Mouse (Mus musculus): Measurements from ENCODE around the gene Sorcs2.

The Sorcs2 gene

DNA sequence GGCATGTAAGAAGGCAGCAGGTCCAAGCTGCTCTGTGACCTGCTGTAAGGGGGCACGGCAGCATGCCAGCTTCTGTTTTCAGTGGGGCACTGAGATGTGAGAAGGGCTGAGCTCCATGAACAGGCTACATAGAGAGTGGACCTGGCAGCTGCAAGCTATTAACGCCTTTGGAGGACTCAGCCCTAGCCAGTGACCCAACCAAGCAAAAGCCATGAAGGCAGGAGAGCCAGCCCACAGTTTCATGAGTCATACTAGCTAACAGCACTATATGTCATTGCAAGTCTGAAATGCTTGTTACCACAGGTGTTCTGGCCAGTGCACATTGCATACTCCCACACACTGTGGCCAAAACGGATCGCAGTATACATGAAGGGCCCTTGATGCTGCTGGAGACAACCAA lies 41.3 kb downstream of the Sorcs2 start:
- DNase-seq = no peak

DNA sequence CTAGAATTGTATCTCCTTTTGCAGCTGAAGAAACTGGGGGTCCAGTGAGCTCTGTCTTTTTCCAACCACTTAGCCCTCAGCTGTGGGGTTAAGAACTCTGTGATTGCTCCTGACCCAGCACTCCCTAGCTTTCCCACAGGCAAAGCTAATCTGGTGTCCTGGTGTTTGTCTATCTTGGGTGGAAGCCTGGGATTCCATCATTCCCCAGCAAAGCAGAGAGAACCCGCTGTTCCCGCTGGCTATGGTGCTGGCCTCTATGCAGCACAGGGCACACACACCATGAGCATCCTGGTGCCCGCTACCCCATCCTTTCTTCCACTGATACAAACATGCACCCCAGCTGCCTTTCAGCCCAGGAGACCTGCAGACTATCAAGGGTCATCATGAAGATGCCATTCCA lies 42.3 kb downstream of the Sorcs2 start:
- no peak for DNase-seq

DNA sequence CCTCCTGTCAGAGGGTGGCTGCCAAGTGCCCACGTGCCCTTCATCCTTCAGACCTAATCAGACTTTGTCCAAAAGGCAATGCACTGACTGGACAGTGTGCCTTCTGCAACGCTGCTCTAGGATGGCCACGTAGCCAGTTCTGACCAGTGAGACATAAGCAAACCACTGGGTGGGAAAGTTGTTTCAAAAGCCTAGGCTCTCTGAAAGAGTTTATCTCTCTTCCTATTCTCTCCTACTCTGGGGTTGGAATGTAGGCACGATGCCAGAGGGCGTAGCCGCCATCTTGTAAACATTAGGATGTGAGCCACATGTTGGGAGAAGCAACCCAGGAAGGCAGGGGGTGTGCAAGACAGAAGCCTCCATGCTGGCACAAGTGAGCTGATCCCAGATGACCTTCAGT lies 44.3 kb downstream of the Sorcs2 start:
- no peak for DNase-seq

DNA sequence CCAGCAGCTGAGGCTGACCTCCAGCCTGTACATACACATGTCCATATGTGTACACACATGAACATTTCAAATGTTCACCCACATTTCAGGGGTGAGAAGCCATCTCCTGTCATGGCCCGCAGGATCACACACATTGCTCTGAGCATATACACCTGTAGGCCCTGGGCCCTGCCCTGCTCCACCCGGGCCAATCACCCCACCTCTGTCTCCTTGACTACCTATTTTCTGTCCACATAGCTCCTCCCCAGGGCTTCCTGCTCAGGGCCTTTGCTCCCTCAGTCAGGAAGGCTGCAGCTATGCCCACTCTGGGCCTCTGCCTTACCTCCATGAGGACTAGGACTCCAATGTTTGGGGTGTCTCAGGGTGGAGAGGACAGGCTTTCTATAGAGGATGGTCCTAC lies 44.7 kb downstream of the Sorcs2 start:
- no peak for DNase-seq

DNA sequence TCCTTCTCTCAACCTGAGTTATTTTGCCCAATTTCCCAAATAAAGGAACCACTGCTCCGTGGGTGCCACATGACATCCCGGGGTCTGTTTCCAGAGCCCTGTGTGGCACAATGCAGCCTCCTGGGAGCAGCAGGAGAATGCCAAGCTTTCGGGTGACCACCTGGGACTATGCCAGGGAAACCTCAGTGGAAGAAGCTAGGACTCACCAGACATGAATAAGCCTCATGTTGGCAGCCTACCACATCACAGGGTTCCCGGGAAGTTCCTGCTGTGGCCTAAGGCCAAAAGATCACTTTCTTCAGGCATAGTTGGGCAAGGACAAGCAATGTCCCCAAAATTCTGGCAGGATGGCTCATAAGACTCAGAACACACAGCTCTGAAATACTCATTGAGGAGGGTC lies 51.2 kb downstream of the Sorcs2 start:
- no peak for DNase-seq

DNA sequence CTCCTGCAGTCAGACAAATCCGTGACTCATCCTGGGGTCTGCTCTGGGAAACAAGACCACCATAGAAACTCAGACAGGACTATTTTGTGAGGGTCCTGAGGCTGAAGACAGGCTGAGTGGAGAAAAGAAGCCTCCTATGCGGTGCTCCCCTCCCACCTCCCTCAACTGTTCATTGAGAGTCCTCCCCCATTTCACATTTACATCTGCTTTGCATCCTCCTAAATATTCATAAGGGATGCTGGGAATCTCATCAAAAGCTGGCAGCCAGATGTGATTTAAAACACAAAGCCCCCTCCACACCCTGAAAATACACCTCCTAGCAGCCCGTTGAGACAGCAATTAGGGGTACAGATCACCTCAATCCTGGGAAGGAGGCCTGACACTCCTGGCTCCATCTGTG lies 58.7 kb downstream of the Sorcs2 start:
- DNase-seq = no peak

DNA sequence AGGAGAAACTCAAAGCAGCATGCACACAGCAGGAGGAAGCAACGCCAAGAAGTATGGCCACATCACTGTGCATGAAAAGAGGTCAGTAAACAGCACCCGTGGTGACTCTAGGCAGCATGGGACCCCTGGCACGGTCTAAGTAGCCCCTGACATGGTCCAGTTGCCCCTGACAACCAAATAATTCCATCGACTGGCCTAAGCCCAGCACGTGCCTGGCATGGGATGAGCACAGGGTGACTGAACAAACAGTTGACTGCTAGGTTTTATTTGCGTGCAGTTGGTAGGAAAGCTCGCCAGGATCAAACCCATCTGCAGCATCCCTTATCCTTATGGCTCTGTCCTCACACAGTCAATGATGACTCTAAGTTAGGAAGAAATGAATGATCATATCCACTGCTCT lies 61.7 kb downstream of the Sorcs2 start:
- no peak for DNase-seq

DNA sequence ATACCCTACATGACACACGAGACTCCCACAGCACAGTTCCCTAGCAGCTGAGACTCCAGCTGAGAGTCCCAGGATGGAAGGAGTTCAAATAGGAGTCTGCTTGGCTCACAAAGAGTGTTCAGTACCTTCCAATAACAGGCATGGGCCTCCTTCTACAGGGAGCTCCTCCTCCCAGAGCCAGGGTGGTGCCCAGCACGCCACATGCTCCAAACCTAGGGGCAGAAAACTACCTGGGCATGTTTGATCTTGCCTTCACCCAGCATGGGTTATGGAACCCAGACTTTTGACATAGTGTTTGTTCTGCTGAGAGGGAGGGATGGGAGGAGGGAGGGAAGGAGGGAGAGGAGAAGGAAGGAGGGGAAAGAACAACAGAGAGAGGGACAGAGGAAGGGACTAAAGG lies 62.3 kb downstream of the Sorcs2 start:
- no peak for DNase-seq

DNA sequence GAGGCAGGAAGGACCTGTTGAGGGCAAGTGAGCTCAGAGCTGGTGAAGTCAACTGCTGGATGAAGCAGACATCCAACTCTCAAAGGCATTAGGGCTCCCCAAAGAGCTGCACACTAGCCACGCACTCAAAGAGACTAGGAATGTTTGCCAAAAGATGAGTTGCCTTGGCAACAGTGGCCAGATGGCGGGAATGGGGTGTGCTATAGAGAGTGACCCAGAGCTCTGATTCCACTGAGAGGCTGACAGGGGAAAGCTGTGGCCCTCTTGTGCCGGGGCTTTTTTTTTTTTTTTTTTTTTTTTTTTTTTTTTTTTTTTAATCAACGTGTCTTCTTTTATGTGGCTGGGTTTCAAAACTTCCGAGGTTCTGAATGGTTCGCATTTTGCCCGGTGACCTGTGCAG lies 63.7 kb downstream of the Sorcs2 start:
- no peak for DNase-seq

DNA sequence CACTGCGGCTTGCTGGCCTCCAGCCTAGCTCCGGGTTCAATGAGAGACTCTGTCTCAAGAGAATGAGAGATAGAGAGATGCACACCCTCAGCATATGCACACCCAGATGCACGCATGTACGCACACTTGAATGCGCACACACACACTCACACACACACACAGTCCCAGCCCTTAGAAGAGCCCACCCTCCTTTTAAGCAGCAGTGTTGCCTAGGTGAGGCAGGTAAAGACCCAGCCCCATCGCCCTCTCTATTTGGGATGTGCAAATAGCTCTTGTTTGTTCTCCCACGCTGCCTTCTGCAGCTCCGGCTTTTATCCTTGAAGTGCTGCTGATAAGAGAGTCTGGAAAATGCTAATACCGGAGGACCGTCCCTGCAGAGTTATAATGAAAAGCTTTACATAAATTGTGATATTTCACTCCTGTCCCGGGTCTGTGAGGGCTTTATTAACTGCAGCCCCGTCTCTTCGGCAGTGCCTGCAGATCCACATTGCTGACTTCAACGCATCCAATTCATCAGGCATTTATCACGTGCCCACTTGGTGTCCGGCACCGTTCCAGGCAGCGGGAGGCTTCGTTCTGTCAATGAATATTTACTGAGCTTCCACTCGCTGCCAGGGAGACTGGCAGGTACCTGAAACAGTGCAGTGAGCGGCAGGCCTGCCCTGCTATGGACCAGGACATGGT lies 67.3 kb downstream of the Sorcs2 start:
- DNase-seq = peak; percentile 20 to 23

DNA sequence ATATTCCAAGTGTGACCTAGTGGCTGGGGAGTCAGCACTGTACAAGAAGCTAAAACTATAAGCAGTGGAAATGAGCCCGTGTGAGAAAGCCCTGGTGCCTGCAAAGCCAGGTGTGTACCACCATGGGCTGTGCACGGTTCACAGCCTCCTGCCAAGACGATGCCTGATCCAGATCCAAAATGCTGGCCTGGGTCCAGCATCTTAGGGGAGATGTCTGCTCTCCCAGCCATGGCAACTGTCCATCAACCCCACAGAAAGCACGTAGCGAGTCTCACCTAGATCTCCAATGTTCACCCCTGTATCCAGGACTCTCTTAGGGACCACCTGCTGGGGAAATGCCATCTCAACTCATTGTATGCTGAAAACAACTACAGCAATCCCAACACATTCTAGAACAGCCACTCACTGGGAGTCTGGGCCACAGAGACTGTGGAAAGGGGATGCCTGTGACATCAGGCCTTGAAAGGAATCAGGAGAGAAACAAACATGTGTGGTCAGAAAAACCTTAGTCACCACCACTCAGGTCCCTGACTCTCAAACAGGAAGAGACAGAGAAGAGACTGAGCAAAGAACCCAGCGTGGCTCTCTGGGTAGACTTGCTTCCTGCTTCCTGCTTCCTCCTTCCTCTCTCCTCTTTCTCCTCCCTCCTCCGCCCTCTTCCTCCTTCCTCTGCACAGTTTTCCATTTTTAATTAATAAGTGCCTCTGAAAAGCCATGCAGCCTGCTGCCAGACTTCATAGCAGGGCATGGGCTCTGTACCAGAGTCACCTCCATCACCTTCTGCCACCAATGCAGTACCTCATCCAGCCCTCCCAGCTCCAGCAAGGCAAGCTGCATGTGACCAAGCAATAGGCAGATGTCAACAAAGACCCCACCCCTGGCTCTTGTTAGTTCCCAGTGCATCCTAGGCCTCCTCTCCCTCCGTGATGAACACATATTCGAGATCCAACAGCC lies 71.6 kb downstream of the Sorcs2 start:
- no peak for DNase-seq

DNA sequence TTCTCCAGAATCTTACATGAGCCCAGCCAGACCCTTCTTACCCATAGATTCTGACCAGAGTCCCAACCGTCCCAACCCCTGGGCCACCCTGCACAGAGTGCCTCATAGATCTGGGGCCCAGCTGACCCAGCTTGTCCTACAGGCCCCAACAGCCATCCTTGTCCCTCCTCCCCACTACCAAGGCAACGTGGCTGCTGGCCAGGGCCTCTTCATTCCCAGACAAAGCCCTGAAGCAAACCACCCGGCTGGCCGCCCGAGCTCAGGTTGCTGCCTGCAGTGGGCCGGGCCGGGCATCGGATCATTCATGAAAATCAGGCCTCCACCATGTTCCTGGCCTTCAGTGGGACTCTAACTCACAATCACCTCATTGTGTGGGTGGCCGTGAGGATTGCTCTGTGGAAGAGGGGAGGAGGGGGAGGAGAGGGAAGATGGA lies 73.8 kb downstream of the Sorcs2 start:
- DNase-seq = peak; percentile 13 to 26

DNA sequence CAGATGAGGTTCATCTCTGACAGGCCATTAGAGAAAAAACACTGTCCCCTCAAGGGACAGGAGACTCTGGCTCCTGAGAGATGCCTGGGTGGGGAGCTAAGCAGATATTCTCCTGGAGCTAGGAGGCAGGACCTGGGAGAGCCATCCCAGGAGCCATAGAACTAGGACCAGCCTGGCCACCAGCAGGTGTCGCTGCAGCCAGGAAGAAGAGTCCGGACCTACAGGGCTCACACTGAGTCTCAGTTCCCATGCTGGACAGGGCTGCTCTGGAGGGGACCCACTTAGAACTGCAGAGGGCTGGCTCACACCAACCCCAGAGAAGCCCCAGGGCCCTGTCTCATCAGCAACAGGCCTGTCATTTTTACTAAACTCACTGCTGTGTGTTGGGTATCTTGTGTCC lies 74.4 kb downstream of the Sorcs2 start:
- DNase-seq = peak; percentile 36 to 48

DNA sequence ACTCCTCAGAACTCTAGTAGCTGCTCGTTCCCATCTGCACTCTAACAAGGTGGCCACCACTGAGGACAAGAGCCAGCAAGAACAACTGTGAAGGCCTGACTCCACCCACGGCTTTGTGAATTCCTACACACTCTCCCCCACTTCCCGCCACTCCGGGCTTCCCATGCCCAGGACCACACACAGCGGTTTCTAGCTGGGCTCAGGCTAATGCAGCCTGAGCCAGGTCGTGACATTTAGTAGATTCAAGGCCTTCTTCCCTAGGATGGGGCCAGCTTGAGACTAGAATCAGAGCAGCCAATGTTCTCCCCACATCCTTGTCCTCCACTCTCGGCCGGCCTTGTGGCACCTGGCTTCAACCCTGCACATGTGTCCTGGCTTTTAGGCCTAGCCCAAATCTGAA lies 76.4 kb downstream of the Sorcs2 start:
- DNase-seq = no peak

DNA sequence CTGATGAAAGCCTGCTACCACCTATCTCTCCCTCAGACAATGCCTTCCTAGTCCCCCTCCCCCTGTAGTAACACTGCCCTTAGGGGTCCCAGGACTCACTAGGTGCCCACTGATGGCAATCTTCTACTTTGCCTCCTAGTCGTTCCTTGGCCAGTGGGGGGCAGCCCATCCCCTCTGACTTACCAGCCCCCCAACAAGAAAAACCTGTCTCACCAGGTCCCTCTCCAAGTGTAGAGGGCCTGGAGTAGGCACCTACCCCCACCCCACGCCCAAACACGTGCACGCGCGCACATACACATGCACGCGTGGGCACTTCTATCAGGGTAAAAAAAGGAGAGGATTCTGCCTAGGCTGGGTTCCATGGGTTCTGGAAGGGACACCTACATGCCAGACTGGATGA lies 77.3 kb downstream of the Sorcs2 start:
- no peak for DNase-seq

DNA sequence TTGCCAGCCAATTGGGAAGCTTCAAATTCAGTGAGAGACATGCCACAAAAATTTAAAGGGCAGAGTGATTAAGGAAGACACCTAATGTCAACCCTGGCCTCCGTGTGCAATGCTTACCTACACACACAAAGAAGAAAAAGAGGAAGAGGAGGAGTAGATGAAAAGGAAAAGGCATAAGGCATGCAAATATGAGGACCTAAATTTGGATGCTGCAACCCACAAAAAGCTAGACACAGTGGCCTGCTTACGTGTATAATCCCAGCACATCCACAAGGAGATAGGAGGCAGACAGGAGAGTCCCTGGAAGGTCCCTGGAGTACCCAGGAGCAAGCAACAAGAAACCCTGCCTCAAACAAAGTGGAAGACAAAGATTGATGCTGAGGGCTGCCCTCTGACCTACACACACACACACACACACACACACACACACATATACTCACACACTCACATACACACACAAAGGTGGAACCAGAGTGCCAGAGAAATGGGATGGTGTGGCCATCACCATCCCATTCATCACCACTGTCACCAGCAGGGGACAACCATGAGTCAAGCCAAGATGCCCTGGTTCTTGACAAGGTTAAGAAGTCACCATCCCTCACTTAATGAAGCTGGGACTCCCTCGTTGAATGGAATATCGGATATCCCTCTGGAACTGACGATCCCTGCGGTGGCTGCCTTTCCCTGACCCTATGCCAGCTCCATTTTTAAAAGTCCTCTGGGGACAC lies 80.1 kb downstream of the Sorcs2 start:
- DNase-seq = no peak

DNA sequence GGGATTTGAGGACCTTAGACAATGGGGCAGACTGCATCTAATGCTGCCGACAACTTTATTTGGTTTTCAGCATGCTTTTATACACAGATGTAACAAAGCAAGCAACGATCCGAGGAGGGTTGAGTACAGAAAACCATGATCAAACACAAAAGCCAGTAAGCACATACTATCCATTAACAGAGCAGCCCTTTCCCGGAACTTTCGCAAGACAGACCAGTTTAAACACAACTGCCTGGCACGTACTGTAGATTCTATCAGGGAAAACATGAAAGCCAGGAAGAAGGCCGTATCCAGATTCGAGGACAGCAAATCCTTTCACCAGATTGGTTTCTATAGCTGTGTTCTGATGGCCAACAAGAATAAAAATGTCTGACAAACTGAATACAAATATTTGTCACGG lies 82.8 kb downstream of the Sorcs2 start:
- no peak for DNase-seq

DNA sequence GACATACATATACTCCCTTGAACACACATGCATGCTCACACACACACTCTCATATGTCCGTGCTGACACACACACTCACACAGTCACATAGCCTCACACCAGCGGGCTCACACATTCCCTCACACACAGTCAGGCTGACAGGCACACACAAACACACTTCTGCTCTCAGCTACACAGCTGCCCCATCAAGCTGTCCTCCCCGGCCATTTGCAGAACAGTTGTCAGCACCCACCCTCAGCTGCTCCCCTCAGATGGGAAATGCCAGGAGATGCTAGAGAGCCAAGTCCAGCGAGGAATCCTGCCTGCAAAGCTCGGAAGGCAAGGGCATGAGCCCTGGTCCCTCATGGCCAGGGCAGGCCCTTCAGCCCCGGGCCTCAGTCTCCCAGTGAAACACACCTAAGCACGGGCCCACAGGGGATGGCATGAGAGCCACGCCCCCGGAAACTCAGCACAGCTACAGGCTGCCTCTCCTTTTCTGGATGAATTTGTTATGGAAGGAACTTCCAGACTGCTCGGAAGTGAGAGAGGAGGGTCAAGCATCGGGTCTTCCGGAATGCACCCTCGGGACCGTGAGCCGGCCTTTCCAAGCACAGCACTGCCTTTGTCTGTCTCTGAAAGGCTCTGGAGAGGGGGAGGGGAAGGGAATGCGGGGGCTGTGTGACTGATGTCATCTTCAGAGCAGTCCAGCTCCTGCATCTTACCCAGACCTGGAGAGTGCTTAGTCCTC lies 84.4 kb downstream of the Sorcs2 start:
- no peak for DNase-seq

DNA sequence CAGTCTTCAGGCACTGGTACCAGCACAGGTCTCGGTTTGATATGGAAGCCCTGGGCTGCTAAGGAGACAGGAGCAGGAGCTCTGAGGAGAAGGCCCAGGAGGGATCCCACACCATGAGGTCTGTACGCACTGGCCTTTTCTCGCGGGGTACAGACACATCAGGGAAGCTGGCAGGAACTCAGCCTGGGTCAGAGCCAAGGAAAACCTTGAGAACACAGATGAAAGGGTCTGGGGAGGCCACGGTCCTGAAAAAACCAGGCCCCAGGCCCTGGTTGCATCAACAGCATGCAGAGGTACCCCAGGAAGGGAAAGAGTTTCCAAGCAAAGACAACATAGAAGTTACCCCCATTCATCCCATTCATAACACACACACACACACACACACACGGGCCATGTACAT lies 85.0 kb downstream of the Sorcs2 start:
- DNase-seq = no peak

DNA sequence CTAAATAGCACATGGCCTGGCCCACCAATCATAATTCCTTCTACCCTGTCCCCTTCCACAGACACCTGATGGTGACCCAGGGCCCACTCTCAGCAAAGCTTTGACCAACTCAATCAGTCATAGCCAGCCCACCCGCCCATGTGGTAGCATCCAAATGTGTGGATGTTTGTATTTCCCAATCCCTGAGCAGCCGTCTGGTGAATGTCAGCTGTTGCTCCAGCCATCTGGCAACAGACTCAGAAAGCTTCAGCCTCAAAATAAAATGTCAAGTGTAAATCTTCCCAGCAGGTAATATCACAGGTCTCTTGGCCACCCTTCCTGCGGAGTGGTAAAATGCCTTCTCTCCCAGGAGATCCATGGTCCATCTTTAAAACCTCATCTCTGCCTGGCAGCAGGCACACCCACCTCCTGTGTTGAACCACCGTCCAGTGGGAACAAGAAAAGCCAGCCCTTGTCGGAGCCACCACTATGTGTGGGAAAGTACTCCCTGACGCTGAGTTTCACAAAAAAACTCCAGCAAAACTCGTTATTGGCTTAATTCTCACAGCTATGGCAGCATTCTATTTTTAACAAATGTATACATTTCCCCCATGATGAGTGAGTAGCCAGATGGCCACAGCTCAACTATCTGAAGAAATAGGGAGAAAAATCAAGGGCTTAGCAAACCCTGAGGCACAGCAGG lies 93.5 kb downstream of the Sorcs2 start:
- no peak for DNase-seq

DNA sequence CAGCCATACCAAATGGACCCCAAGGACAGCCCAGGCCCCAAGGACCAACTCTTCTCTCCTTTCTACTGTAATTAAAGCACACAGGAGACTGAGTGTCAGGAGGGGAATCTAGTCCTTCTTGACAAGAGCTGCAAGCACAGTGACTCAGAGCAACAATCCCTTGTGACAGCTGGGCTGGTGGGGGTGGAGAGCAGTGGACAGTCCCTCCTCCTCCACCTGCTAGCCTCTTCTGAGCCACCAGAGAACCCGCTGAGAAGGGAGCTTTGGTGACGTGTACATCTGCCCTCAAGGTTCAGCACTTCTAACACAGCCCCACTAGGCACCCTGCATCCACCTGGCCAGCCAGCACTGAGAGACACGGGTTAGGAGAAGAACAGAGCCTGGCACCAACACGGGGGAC lies 96.8 kb downstream of the Sorcs2 start:
- peak in 1 of 2 experiments; percentile 6 for DNase-seq

DNA sequence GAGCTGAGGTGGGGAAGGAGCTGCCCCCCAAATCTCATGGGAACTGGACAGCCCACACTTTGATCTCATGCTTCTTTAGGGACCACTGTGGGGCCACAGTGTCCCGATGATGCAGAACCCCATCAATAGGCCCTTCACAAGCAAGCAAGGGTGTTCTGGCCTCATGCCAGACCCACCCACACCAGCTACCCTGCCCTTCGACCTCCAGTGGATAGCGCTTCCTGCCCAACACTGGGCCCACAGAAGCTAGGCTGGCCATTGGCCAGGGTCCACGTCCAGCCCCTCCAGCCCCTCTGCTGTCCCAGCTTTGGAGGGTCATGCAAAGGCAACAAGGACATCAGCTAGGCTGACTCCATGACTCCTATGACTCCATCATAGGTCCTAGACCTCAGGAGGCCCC lies 99.9 kb downstream of the Sorcs2 start:
- DNase-seq = no peak

Measured in cerebellum, postnatal 36 days (tissue).